Mouse (Mus musculus): ENCODE data around the gene Ddx54. TPM values are rescaled to one million over a fixed set of nuclear protein-coding genes. Genes with fewer than 3 reads are reported as not detected.

Gene Ddx54
- total and polyA plus RNA-seq, 3 experiments = 63.7 to 91.8 (median 83.6) TPM

DNA sequence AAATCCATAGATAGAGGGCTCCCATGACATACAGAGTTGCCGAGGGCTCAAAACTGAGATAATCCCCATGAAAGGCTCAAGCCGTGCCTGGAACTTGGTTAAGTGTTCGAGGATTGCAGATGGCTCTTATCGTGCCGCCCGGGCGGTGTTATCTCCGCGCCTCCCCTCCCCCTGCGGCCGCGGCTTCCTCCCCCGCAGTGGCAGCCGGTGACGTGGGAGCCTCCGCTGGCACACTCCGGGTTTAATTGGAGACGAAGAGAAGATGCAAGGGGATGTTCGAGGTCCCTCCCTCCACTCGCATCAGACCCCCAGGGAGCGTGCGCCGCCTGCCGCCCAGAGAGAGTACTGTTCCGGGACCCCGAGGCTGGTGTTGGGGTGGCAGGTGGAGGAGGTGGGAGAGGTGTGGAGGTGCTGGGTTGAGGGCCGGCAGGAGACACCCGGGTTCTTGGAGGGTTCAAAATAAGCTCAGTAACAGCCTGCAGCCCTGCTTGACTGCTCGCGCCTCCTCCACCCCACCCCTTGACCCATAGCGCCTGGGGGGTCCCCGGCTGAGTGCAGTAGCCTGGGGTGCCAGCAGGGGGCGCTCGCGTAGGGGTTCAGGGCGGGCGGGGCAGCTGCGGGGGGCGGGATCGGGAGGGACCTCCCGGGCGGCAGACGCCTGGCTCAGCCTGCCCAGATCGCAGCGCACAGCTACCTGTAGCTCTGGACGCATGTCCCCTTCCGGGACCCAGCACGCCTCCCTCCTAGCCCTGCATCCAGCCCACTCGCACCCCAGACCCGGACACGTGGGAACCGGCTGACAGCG, 36.2 kb downstream of the Ddx54 start, which contains the start of gene Rasal1:
Gene Rasal1, plus strand, starts transcription at position 244 of the 805 bp plus-strand sequence.
- TF ChIP-seq CHD1 (IDR thresholded peaks at IDR 0.05; ENCODE audit: low read depth, low read length) (no peak), GABPA (IDR thresholded peaks at IDR 0.05; ENCODE audit: insufficient replicate concordance, low read depth, low read length) (no peak), BHLHE40 (IDR thresholded peaks at IDR 0.05; ENCODE audit: low read depth, low read length) (peak; percentile 26; the same call in 1 of the 2 replicates), ETS1 (conservative IDR thresholded peaks at IDR 0.05; ENCODE audit: low read depth, low read length) (0 out of 2 replicates have a peak, but pooled peaks have one; percentile 10), NELFE (IDR thresholded peaks at IDR 0.05; ENCODE audit: low read depth, low read length) (0 out of 2 replicates have a peak, but pooled peaks have one; percentile 29), ZNF384 (IDR thresholded peaks at IDR 0.05; ENCODE audit: low read depth, low read length) (no peak), IRF4 (IDR thresholded peaks at IDR 0.05; ENCODE audit: low read depth, low read length) (0 out of 2 replicates have a peak, but pooled peaks have one; percentile 27), MAX (IDR thresholded peaks at IDR 0.05; ENCODE audit: low read length) (peak; percentile 61; the same call in 1 of the 2 replicates), CHD2 (IDR thresholded peaks at IDR 0.05; ENCODE audit: low read length) (peak; percentile 82), HCFC1 (IDR thresholded peaks at IDR 0.05; ENCODE audit: low read depth, low read length) (no peak; the same call in 1 of the 2 replicates), MEF2A (IDR thresholded peaks at IDR 0.05; ENCODE audit: borderline replicate concordance, low read depth, low read length) (peak; percentile 70), CTCF (conservative IDR thresholded peaks at IDR 0.05 in 1 of 2, IDR thresholded peaks at IDR 0.05 in 1 of 2; ENCODE audit: low read depth in 2 of 2, low read length in 2 of 2) (peak; percentile 28 to 88), ZC3H11A (IDR thresholded peaks at IDR 0.05; ENCODE audit: low read depth, low read length) (no peak), MYC (IDR thresholded peaks at IDR 0.05; ENCODE audit: low read depth, low read length) (no peak), E2F4 (IDR thresholded peaks at IDR 0.05; ENCODE audit: insufficient replicate concordance, low read depth, low read length) (no peak), USF2 (conservative IDR thresholded peaks at IDR 0.05; ENCODE audit: low read depth, low read length) (no peak), POLR2A (IDR thresholded peaks at IDR 0.05; ENCODE audit: low read depth, low read length) (peak; percentile 52), MXI1 (IDR thresholded peaks at IDR 0.05; ENCODE audit: low read depth, low read length) (no peak), SMC3 (IDR thresholded peaks at IDR 0.05; ENCODE audit: low read depth, low read length) (peak; percentile 83), TCF12 (IDR thresholded peaks at IDR 0.05; ENCODE audit: low read depth, low read length) (peak; percentile 52), MAFK (IDR thresholded peaks at IDR 0.05; ENCODE audit: insufficient replicate concordance, low read length) (0 out of 2 replicates have a peak, but pooled peaks have one; percentile 25), SIN3A (IDR thresholded peaks at IDR 0.05; ENCODE audit: low read length) (peak; percentile 14; the same call in 1 of the 2 replicates), RAD21 (IDR thresholded peaks at IDR 0.05; ENCODE audit: low read depth, low read length) (peak; percentile 57), KAT2A (IDR thresholded peaks at IDR 0.05; ENCODE audit: insufficient replicate concordance, low read length) (no peak), ELF1 (IDR thresholded peaks at IDR 0.05; ENCODE audit: low read depth, low read length) (peak; percentile 46; the same call in 1 of the 2 replicates), MAZ (IDR thresholded peaks at IDR 0.05; ENCODE audit: low read depth, low read length) (peak; percentile 85; the same call in 1 of the 2 replicates), NRF1 (IDR thresholded peaks at IDR 0.05; ENCODE audit: low read depth, low read length) (peak; percentile 46; the same call in 1 of the 2 replicates), TBP (conservative IDR thresholded peaks at IDR 0.05; ENCODE audit: low read depth, low read length) (no peak), ZMIZ1 (IDR thresholded peaks at IDR 0.05; ENCODE audit: low read depth, low read length) (no peak), JUN (IDR thresholded peaks at IDR 0.05; ENCODE audit: insufficient read depth, low read depth, low read length) (no peak), JUND (conservative IDR thresholded peaks at IDR 0.05; ENCODE audit: low read depth, low read length) (no peak)
- Histone ChIP-seq H3K27me3 (replicated peaks) (no peaks in the 10 kb centered on the region), H3K4me1 (ENCODE audit: control insufficient read depth in 1 of 2, insufficient read depth in 2 of 2) (peaks cover 31 to 65% of the 10 kb centered on the region in 2 experiments), H3K9ac (ENCODE audit: insufficient read depth, low read depth) (peak within 1 kb of the TSS; percentile 75), H3K27ac (ENCODE audit: insufficient read depth, low read depth) (peak within 1 kb of the TSS; percentile 36), H3K36me3 (replicated peaks in 1 of 2; ENCODE audit: control insufficient read depth in 1 of 2, insufficient read depth in 1 of 2, low read length in 1 of 2) (peaks cover 0 to 13% of the 10 kb centered on the region in 2 experiments), H3K4me2 (ENCODE audit: insufficient read depth, low read depth, poor library complexity, severe bottlenecking) (peak within 1 kb of the TSS; percentile 82), H3K79me2 (replicated peaks; ENCODE audit: control insufficient read depth, extremely low read depth, insufficient read depth, poor library complexity, severe bottlenecking) (no peaks in the 10 kb centered on the region), H3K4me3 (replicated peaks in 1 of 3; ENCODE audit: low read depth in 2 of 3, low read length in 2 of 3, poor library complexity in 1 of 3) (peak within 1 kb of the TSS; percentile 83 to 93 (median 88)), H3K9me3 (replicated peaks; ENCODE audit: low read length) (no peaks in the 10 kb centered on the region)
- DNase-seq (ENCODE audit: extremely low read depth) = peak; percentile 90
- in situ Hi-C loops (cut with MboI; ENCODE audit: low pct_ligation_motif_present, low pct_unique_long_range_greater_than_20kb, low sequenced_read_pairs) (no loop called here), dilution Hi-C loops (cut with MboI; ENCODE audit: extremely low pct_ligation_motif_present, extremely low pct_unique_long_range_greater_than_20kb, low sequenced_read_pairs) (no loop called here)

Data from CH12.LX (cell line).